Mouse (Mus musculus) intestine, embryonic 14.5 days (tissue): ENCODE measurements around the gene Osbpl5. TPM values are rescaled to one million over a fixed set of nuclear protein-coding genes. Genes with fewer than 3 reads are reported as not detected.
A peak's percentile ranks its signal among the peaks of the same experiment; 100 is the strongest.

Experiments used
- ATAC-seq: fragments of 200-750 bp; cut with Nextera tagmentation; replicated peaks from 2 replicates; pipeline ENCODE4 v1.8.0; 2017; ENCODE audit warnings: low read depth, moderate number of reproducible peaks, moderate TSS enrichment, moderate library complexity; ENCODE audit not compliant: low FRiP score, low TSS enrichment
- DNase-seq: peaks from one replicate; pipeline ENCODE4 v3.0.0-alpha.2; 2018; ENCODE audit warnings: low spot score
- H3K27ac ChIP-seq: fragments of 300-500 bp; sonication (generic); 2 replicates; pipeline ENCODE4 v1.5.1; 2014; ENCODE audit warnings: low read depth, mild to moderate bottlenecking, control low read depth
- H3K27me3 ChIP-seq: fragments of 300-500 bp; sonication (generic); replicated peaks from 2 replicates; pipeline ENCODE4 v1.6.1; 2014; ENCODE audit warnings: low read length, control low read depth; ENCODE audit not compliant: control insufficient read depth, insufficient read depth
- H3K36me3 ChIP-seq: fragments of 300-500 bp; sonication (generic); 2 replicates; pipeline ENCODE4 v1.6.1; 2014; ENCODE audit warnings: low read length, control low read depth; ENCODE audit not compliant: control insufficient read depth, insufficient read depth
- H3K4me1 ChIP-seq: fragments of 300-500 bp; sonication (generic); replicated peaks from 2 replicates; pipeline ENCODE4 v1.6.1; 2014; ENCODE audit warnings: low read length, control low read depth, mixed read lengths; ENCODE audit not compliant: control insufficient read depth, insufficient read depth
- H3K4me2 ChIP-seq: fragments of 300-500 bp; sonication (generic); 2 replicates; pipeline ENCODE4 v1.6.1; 2014; ENCODE audit warnings: low read length
- H3K4me3 ChIP-seq: fragments of 300-500 bp; sonication (generic); 2 replicates; pipeline ENCODE4 v1.5.1; 2014; ENCODE audit warnings: low read depth, low read length, control low read depth, mixed read lengths
- H3K9ac ChIP-seq: fragments of 300-500 bp; sonication (generic); 2 replicates; pipeline ENCODE4 v1.6.1; 2014; ENCODE audit warnings: mild to moderate bottlenecking, low read length
- H3K9me3 ChIP-seq: fragments of 300-500 bp; sonication (generic); 2 replicates; pipeline ENCODE4 v1.6.1; 2016; ENCODE audit warnings: low read length, control low read depth; ENCODE audit not compliant: control insufficient read depth
- WGBS: fragments of 180-500 bp; shearing (Covaris S2); extraction: QIAGEN DNeasy Blood & Tissue Kit; methylation state at CpG from one replicate; pipeline ENCODE4 v1.1.7; 2014; 5-methylcytosine and 5-hydroxymethylcytosine counted together
- polyA plus RNA-seq: library from polyadenylated mRNA; unstranded; fragments of >200 nt; fragmentation: Nextera tagmentation; extraction: Ambion mirVana; gene quantifications from 2 replicates; pipeline ENCODE4 v1.2.1, GENCODE M21; 2014

Osbpl5 gene
- polyA plus RNA-seq, 1 experiment from 2014 or later, result 34.9 TPM

GRCm38 (mm10) chr7:143729886-143730285, 26.9 kb downstream of the Osbpl5 start:
- 59% methylated on average over 10 of the region's 10 CpGs for WGBS
- H3K9me3 ChIP-seq, result no peaks in the 10 kb centered on the region
- no peak for ATAC-seq
- no peak overlapping the region for H3K27ac ChIP-seq
- H3K36me3 ChIP-seq, result peaks cover 11% of the 10 kb centered on the region; the same call in 1 of the 2 replicates
- DNase-seq, result no peak
- H3K9ac ChIP-seq, result no peak overlapping the region
- H3K27me3 ChIP-seq, result no peaks in the 10 kb centered on the region
- no peak overlapping the region for H3K4me2 ChIP-seq
- H3K4me1 ChIP-seq, result peaks cover 5% of the 10 kb centered on the region; the same call in 1 of the 2 replicates
- no peak overlapping the region for H3K4me3 ChIP-seq

- Histone ChIP-seq H3K36me3 (no peaks in the 10 kb centered on the region), H3K4me2 (no peak overlapping the region), H3K27ac (no peak overlapping the region), H3K4me3 (no peak overlapping the region), H3K27me3 (no peaks in the 10 kb centered on the region), H3K9ac (no peak overlapping the region), H3K4me1 (peaks cover 13% of the 10 kb centered on the region), H3K9me3 (no peaks in the 10 kb centered on the region)
- DNase-seq (no peak), ATAC-seq (no peak)
- WGBS, result 67% methylated on average over 4 of the region's 4 CpGs
Measured at GRCm38 (mm10) chr7:143726396-143726795, 30.4 kb downstream of the Osbpl5 start.

- ATAC-seq (peak; percentile 91), DNase-seq (no peak)
- Histone ChIP-seq H3K9ac (no peak overlapping the region), H3K4me1 (peaks cover 8% of the 10 kb centered on the region; the same call in 1 of the 2 replicates), H3K27ac (peak overlapping the region; percentile 54; the same call in 1 of the 2 replicates), H3K9me3 (no peaks in the 10 kb centered on the region), H3K27me3 (no peaks in the 10 kb centered on the region), H3K36me3 (0 out of 2 replicates have a peak, but pooled peaks cover 4% of the 10 kb centered on the region), H3K4me3 (no peak overlapping the region), H3K4me2 (peak overlapping the region; percentile 28)
- 83% methylated on average over 4 of the region's 4 CpGs for WGBS
Measured at GRCm38 (mm10) chr7:143723841-143724240, 32.9 kb downstream of the Osbpl5 start.

GRCm38 (mm10) chr7:143722646-143723045, 34.1 kb downstream of the Osbpl5 start:
- H3K9me3 ChIP-seq, result no peaks in the 10 kb centered on the region
- H3K27ac ChIP-seq, result no peak overlapping the region
- 84% methylated on average over 5 of the region's 5 CpGs for WGBS
- DNase-seq (no peak), ATAC-seq (no peak)
- H3K4me2 ChIP-seq, result no peak overlapping the region
- peaks cover 8% of the 10 kb centered on the region for H3K4me1 ChIP-seq
- no peak overlapping the region for H3K9ac ChIP-seq
- H3K4me3 ChIP-seq, result no peak overlapping the region
- no peaks in the 10 kb centered on the region for H3K27me3 ChIP-seq
- H3K36me3 ChIP-seq, result 0 out of 2 replicates have a peak, but pooled peaks cover 5% of the 10 kb centered on the region

GRCm38 (mm10) chr7:143717811-143718210, 39.0 kb downstream of the Osbpl5 start:
- H3K4me1 ChIP-seq, result no peaks in the 10 kb centered on the region; the same call in none of the 2 replicates
- no peak overlapping the region for H3K4me3 ChIP-seq
- H3K27me3 ChIP-seq, result no peaks in the 10 kb centered on the region
- H3K9ac ChIP-seq, result no peak overlapping the region
- H3K9me3 ChIP-seq, result no peaks in the 10 kb centered on the region
- no peak for DNase-seq
- no peak overlapping the region for H3K4me2 ChIP-seq
- peaks cover 31% of the 10 kb centered on the region for H3K36me3 ChIP-seq
- no peak for ATAC-seq
- 70% methylated on average over 1 of the region's 1 CpGs for WGBS
- no peak overlapping the region for H3K27ac ChIP-seq

GRCm38 (mm10) chr7:143713421-143713820, 43.4 kb downstream of the Osbpl5 start:
- 85% methylated on average over 4 of the region's 4 CpGs for WGBS
- H3K27me3 ChIP-seq, result no peaks in the 10 kb centered on the region
- no peak overlapping the region for H3K27ac ChIP-seq
- H3K4me3 ChIP-seq, result no peak overlapping the region
- H3K9me3 ChIP-seq, result no peaks in the 10 kb centered on the region
- H3K4me1 ChIP-seq, result no peaks in the 10 kb centered on the region; the same call in none of the 2 replicates
- DNase-seq (no peak), ATAC-seq (no peak)
- peaks cover 57% of the 10 kb centered on the region for H3K36me3 ChIP-seq
- no peak overlapping the region for H3K9ac ChIP-seq
- H3K4me2 ChIP-seq, result no peak overlapping the region

GRCm38 (mm10) chr7:143712771-143713348, 43.9 kb downstream of the Osbpl5 start:
- Histone ChIP-seq H3K36me3 (peaks cover 60% of the 10 kb centered on the region), H3K27ac (no peak overlapping the region), H3K4me1 (no peaks in the 10 kb centered on the region; the same call in 1 of the 2 replicates), H3K4me3 (no peak overlapping the region), H3K4me2 (no peak overlapping the region), H3K27me3 (no peaks in the 10 kb centered on the region), H3K9ac (no peak overlapping the region), H3K9me3 (no peaks in the 10 kb centered on the region)
- no peak for ATAC-seq
- no peak for DNase-seq
- WGBS, result 84% methylated on average over 8 of the region's 8 CpGs

- H3K9me3 ChIP-seq, result no peaks in the 10 kb centered on the region
- H3K27ac ChIP-seq, result no peak overlapping the region
- WGBS, result 43% methylated on average over 4 of the region's 4 CpGs
- H3K4me2 ChIP-seq, result no peak overlapping the region
- H3K9ac ChIP-seq, result no peak overlapping the region
- H3K27me3 ChIP-seq, result no peaks in the 10 kb centered on the region
- DNase-seq (no peak), ATAC-seq (no peak)
- no peaks in the 10 kb centered on the region; the same call in 1 of the 2 replicates for H3K4me1 ChIP-seq
- no peak overlapping the region for H3K4me3 ChIP-seq
- peaks cover 60% of the 10 kb centered on the region for H3K36me3 ChIP-seq
Measured at GRCm38 (mm10) chr7:143712023-143712422, 44.8 kb downstream of the Osbpl5 start.

GRCm38 (mm10) chr7:143711381-143711780, 45.4 kb downstream of the Osbpl5 start:
- ATAC-seq (no peak), DNase-seq (no peak)
- WGBS, result 78% methylated on average over 7 of the region's 7 CpGs
- Histone ChIP-seq H3K9ac (no peak overlapping the region), H3K27ac (no peak overlapping the region), H3K4me1 (no peaks in the 10 kb centered on the region; the same call in 1 of the 2 replicates), H3K9me3 (no peaks in the 10 kb centered on the region), H3K4me3 (no peak overlapping the region), H3K4me2 (no peak overlapping the region), H3K36me3 (peaks cover 61% of the 10 kb centered on the region), H3K27me3 (no peaks in the 10 kb centered on the region)
